Mouse (Mus musculus) thymus, adult 2 months (tissue): Measurements from ENCODE around the gene D330045A20Rik. TPM values are rescaled to one million over a fixed set of nuclear protein-coding genes. Genes with fewer than 3 reads are reported as not detected.
"Not testable (repeated sequence)": the region's sequence is repeated elsewhere in the genome, so short reads cannot be mapped to it uniquely, and the experiment has no call there.

Experiments used
- DNase-seq: peaks from one replicate; pipeline ENCODE4 v3.0.0; 2021
- H3K27ac ChIP-seq: fragments of 200-500 bp; 2 replicates; pipeline ENCODE4 v1.5.1; 2012; ENCODE audit warnings: low read length, control low read depth; ENCODE audit not compliant: control insufficient read depth, insufficient read depth
- H3K27me3 ChIP-seq: fragments of 200-500 bp; 2 replicates; pipeline ENCODE4 v1.6.1; 2012; ENCODE audit warnings: mild to moderate bottlenecking, low read length, moderate library complexity, mixed read lengths; ENCODE audit not compliant: control insufficient read depth, insufficient read depth
- H3K36me3 ChIP-seq: fragments of 200-500 bp; 2 replicates; pipeline ENCODE4 v1.6.1; 2012; ENCODE audit warnings: mild to moderate bottlenecking, low read length, moderate library complexity; ENCODE audit not compliant: control insufficient read depth, insufficient read depth
- H3K4me1 ChIP-seq: fragments of 200-500 bp; replicated peaks from 2 replicates; pipeline ENCODE4 v1.6.1; 2012; ENCODE audit warnings: low read length; ENCODE audit not compliant: control insufficient read depth, insufficient read depth
- H3K4me3 ChIP-seq: fragments of 200-500 bp; 2 replicates; pipeline ENCODE4 v1.5.1; 2012; ENCODE audit warnings: mild to moderate bottlenecking, low read length, control low read depth, moderate library complexity; ENCODE audit not compliant: control insufficient read depth, insufficient read depth
- CTCF ChIP-seq: fragments of 200-500 bp; IDR thresholded peaks from 2 replicates; pipeline ENCODE4 v1.5.1; 2012; ENCODE audit warnings: mild to moderate bottlenecking, control low read depth, low read length, moderate library complexity, borderline replicate concordance; ENCODE audit not compliant: control insufficient read depth, poor library complexity, insufficient read depth; ENCODE audit errors: extremely low read depth
- POLR2A ChIP-seq: fragments of 200-500 bp; IDR thresholded peaks from 2 replicates; pipeline ENCODE4 v1.6.1; 2012; ENCODE audit warnings: mild to moderate bottlenecking, low read length, control low read depth, moderate library complexity; ENCODE audit not compliant: control insufficient read depth, poor library complexity, insufficient read depth; ENCODE audit errors: extremely low read depth
- WGBS: fragments of 180-500 bp; shearing (Covaris S2); methylation state at CpG from one replicate; pipeline ENCODE4 v1.1.7; 2018; 5-methylcytosine and 5-hydroxymethylcytosine counted together
- polyA plus RNA-seq: library from polyadenylated mRNA; depleted of rRNA; stranded (reverse); fragments of >200 nt; gene quantifications from 2 replicates; pipeline ENCODE4 v1.2.3, GENCODE M21; 2012; rRNA removed

D330045A20Rik gene
- polyA plus RNA-seq, 1 experiment: 0.04 TPM

DNA sequence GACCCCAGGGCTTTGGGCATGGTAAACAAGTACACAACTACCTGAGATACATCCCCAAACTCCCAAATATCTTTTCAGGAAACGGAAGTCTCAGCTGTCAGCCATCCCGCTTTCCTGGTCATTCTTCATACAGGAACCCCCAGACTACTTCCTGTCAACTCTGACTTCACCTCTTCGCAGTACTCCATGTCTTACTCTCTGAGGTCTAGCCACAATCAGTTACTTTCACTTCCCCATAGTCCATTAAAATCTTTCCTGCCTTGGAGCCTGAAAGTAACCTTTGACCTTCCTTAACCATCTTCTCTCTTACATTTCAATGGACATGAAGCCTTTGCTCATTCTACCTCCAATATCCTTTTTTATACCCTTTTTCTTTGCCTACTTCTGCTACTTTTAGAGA is 89.9 kb downstream of the D330045A20Rik start:
- 62% methylated on average over 3 of the region's 3 CpGs for WGBS
- Histone ChIP-seq H3K27ac (no peak overlapping the region), H3K27me3 (no peaks in the 10 kb centered on the region), H3K4me3 (no peak overlapping the region), H3K4me1 (no peaks in the 10 kb centered on the region), H3K36me3 (no peaks in the 10 kb centered on the region)
- DNase-seq: no peak
- TF ChIP-seq POLR2A (no peak), CTCF (no peak)

DNA sequence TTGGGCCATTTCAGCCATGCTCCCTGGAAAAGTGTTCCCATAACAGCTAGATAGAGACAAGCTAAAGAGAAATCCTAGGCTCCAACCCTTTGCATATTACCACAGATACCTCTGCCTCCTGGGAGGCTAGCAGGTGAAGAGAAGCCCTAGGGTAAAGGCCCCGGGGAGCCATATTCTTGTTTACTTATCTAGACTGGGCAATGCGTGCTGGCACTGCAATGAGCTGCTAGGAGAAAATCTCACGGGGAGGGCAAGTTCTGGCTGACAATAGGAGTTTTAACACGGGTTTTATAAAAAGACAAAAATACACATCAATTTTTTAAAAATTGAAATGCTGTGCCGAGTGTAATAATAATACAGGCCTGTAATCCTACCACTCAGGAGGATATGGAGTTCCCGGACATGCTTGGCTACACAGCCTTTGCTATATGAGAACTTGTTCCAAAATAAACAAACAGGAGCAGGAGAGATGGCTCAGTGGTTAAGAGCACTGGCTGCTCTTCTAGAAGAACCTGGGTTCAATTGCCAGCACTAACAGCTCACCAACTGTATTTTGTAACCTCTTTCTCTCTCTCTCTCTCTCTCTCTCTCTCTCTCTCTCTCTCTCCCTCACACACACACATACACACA is 98.6 kb downstream of the D330045A20Rik start:
- no peak for TF ChIP-seq CTCF
- no peak for TF ChIP-seq POLR2A
- 84% methylated on average over 6 of the region's 6 CpGs for WGBS
- H3K27ac ChIP-seq: no peak overlapping the region

GRCm38 (mm10) chrX:139583616-139584015 is 103.4 kb downstream of the D330045A20Rik start:
- WGBS: 42% methylated on average over 4 of the region's 4 CpGs

More for the DNA sequence above, 98.6 kb downstream of the D330045A20Rik start:
- DNase-seq: no peak
- Histone ChIP-seq H3K36me3 (no peaks in the 10 kb centered on the region), H3K27me3 (no peaks in the 10 kb centered on the region), H3K4me3 (no peak overlapping the region), H3K4me1 (no peaks in the 10 kb centered on the region)

GRCm38 (mm10) chrX:139586676-139587075 is 106.5 kb downstream of the D330045A20Rik start:
- not testable (repeated sequence) for H3K4me1 ChIP-seq, H3K27ac ChIP-seq, DNase-seq, H3K27me3 ChIP-seq, H3K4me3 ChIP-seq, H3K36me3 ChIP-seq
- WGBS: 70% methylated on average over 2 of the region's 2 CpGs

More at GRCm38 (mm10) chrX:139583616-139584015, 103.4 kb downstream of the D330045A20Rik start:
- no peak for TF ChIP-seq CTCF
- no peak overlapping the region for H3K27ac ChIP-seq
- no peak overlapping the region for H3K4me3 ChIP-seq
- DNase-seq: no peak
- H3K27me3 ChIP-seq: no peaks in the 10 kb centered on the region
- no peaks in the 10 kb centered on the region for H3K36me3 ChIP-seq
- H3K4me1 ChIP-seq: no peaks in the 10 kb centered on the region

GRCm38 (mm10) chrX:139596404-139596803 is 116.2 kb downstream of the D330045A20Rik start:
- Histone ChIP-seq H3K4me1 (no peaks in the 10 kb centered on the region), H3K36me3 (no peaks in the 10 kb centered on the region), H3K27me3 (no peaks in the 10 kb centered on the region), H3K27ac (no peak overlapping the region), H3K4me3 (no peak overlapping the region)
- DNase-seq: no peak
- TF ChIP-seq CTCF (no peak), POLR2A (no peak)
- WGBS: 94% methylated on average over 6 of the region's 6 CpGs

Other genes starting within 250 kb of the D330045A20Rik start
- not detected in 2 replicates for gene Trap1a, start 146.7 kb upstream of the D330045A20Rik start, polyA plus RNA-seq
- gene Rnf128, start 82.9 kb downstream of the D330045A20Rik start, polyA plus RNA-seq: 4.0 and 4.1 TPM in 2 replicates
- gene Tbc1d8b, start 204.6 kb downstream of the D330045A20Rik start, polyA plus RNA-seq: 1.1 and 1.2 TPM in 2 replicates
- not detected in 2 replicates for gene Gm15013, start 234.1 kb downstream of the D330045A20Rik start, polyA plus RNA-seq